Mouse (Mus musculus) brain, embryonic 14.5 days (tissue): ENCODE measurements around the gene Smco4. TPM values are rescaled to one million over a fixed set of nuclear protein-coding genes. Genes with fewer than 3 reads are reported as not detected.

ENCODE experiments used
- DNase-seq: peaks from one replicate; pipeline ENCODE4 v3.0.0-alpha.2; 2011; ENCODE audit warnings: low read depth
- CTCF ChIP-seq: fragments of 200-500 bp; IDR thresholded peaks from 2 replicates; pipeline ENCODE4 v1.5.1; 2012; ENCODE audit warnings: inconsistent platforms, mild to moderate bottlenecking, moderate library complexity, borderline replicate concordance; ENCODE audit not compliant: insufficient read depth, insufficient read length; ENCODE audit errors: extremely low read depth
- POLR2A ChIP-seq: fragments of 200-500 bp; IDR thresholded peaks from 2 replicates; pipeline ENCODE4 v1.6.1; 2012; ENCODE audit warnings: mild to moderate bottlenecking, inconsistent platforms, borderline replicate concordance; ENCODE audit not compliant: poor library complexity, insufficient read depth, insufficient read length, severe bottlenecking; ENCODE audit errors: extremely low read depth
- polyA plus RNA-seq: library from polyadenylated mRNA; depleted of rRNA; stranded (reverse); fragments of >200 nt; gene quantifications from 2 replicates; pipeline ENCODE4 v1.2.3, GENCODE M21; 2012

Gene Smco4
- polyA plus RNA-seq, 1 experiment = 8.1 TPM

DNA sequence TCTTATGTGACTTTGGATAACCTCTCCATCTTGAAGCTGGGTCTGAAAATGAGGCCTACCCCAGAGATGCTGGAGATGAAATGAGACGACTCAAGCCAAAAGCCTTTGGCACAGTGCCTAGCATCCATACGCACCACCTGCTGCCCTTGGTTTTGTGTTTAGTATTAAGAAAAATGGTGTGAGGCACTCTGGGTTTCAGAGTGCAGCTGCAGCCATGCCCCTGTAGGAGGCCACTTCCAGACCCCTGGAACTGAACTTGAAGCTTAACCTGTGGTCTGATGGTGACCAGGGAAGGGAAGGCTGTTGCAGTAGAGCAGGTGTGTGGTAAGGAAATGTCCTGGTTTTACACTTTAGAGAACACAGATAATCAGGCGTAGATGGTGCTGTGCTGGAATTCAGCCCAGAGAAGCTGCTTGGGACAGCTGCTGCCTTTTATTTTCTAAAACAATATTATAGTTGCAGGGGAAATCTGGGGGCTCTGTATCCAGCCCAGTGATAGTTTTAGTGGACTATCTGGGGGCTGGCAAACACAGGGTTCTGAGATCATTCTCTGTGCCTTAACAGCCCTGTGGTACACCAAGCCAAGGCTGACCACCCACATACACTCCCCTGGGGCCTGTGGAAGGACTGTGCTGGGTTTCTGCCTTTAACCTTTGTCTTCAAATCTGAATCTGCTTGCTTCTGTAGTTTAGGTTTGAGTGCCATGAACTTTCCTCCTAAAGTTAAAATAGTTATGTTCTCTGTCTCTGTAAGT lies 17.5 kb downstream of the Smco4 start:
- peak; percentile 89 for DNase-seq
- TF ChIP-seq CTCF (no peak), POLR2A (no peak)

DNA sequence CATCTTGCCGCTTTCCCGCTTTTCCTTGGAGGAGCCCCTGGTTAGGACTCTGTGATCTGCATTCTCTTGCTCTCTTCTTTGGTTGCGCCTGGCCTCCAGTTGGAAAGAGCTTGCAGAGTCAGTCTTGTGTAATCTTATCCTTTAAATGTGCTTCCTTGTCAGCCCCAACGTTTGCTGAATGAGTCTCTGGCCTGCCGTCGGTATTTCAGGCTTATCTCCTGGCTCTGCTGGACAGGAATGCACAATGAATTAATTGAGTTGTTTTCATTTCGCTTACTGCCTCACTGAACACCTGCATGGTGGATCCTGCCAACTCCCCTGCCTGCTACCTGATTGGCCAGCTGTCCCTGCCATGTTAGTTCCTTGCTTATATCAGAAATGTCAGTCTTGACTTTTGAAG lies 19.7 kb downstream of the Smco4 start:
- DNase-seq = peak; percentile 66
- TF ChIP-seq CTCF (no peak), POLR2A (no peak)

DNA sequence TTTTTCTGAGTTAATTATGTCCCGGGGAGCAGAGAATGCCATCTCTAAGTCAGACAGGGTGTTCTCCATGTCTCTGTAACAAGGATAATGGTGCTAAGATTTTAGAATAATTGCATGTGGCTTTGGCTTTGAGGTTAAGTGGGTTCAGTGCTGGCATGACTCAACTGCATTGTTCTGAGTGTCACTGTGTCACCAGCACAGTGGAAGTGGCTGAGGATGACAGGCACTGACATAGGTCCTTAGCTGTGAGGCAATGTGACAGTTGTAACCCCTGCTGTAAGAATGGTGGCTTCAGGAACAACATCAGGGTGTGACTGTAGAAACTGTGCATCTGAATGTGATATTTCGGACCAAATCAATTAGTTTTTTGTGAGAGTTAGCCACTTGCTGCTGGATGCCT lies 22.8 kb downstream of the Smco4 start:
- DNase-seq = no peak
- TF ChIP-seq POLR2A (no peak), CTCF (no peak)

DNA sequence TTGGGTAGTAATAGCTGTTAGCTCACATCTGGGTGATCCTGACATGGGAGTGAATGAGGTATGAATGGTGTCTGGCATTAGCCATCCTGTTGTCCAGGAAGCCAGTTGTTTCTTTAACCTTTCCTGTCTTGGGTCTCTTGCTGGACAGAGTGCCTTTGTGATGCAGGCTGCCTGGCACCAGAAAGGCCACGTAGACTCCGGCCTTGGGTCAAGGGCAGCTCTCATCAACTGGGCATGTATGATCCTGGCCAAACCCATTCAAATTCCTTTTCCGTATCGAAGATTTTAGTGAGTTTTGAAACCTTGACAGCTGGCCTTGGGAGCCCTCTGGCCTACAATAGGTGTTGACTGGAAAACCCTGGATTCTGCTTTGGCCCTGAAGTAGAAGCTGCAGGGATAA lies 24.7 kb downstream of the Smco4 start:
- DNase-seq = no peak
- TF ChIP-seq POLR2A = no peak
- TF ChIP-seq CTCF = no peak

DNA sequence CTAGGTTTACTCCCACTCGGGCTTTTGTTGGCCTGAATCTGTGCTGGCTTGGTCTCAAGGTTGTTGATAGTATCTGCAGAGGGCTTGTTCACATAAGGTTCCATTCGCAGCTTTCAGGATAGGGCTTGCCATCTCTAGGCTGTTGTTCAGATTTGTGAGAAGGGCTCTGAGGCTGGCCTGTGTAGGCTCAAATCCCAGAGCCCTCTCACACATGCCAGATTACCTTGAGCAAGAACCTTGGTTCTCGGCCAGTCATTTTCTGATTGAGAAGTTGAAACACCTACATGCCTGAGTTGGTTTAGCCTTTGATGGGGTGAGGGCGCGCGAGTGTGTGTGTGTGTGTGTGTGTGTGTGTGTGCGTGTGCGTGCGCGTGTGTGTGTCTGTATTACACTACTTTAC lies 29.1 kb downstream of the Smco4 start:
- DNase-seq = no peak
- TF ChIP-seq CTCF (no peak), POLR2A (no peak)

DNA sequence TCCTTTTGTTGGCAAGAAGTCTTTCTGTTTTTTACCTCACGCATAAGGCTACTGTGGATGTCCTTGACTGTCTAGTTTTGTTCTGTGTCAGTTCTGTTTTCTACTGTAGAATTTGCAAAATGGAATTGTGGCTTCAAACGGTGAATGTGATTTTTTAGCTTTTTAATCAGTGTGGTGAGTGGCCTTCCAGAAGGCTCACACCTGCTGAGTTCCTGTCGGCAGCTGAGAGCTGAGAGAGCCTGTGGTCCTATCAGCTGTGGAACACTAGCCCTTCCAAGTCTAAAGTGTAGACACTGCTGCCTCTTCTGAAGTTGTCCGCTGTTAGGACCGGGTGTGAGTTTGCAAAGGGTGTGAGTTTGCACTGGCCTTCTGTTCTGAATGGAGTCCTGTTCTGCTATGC lies 29.7 kb downstream of the Smco4 start:
- no peak for DNase-seq
- TF ChIP-seq CTCF (no peak), POLR2A (no peak)

GRCm38 (mm10) chr9:15523646-15524045 lies 30.4 kb downstream of the Smco4 start:
- TF ChIP-seq CTCF (no peak), POLR2A (no peak)
- DNase-seq = no peak

- no peak for DNase-seq
- no peak for TF ChIP-seq CTCF
- TF ChIP-seq POLR2A = no peak
Measured at GRCm38 (mm10) chr9:15525246-15525645, 32.0 kb downstream of the Smco4 start.

- DNase-seq = no peak
- no peak for TF ChIP-seq CTCF
- TF ChIP-seq POLR2A = no peak
Measured at GRCm38 (mm10) chr9:15526539-15526938, 33.3 kb downstream of the Smco4 start.

GRCm38 (mm10) chr9:15527846-15528245 lies 34.6 kb downstream of the Smco4 start:
- TF ChIP-seq POLR2A (no peak), CTCF (no peak)
- DNase-seq = no peak

GRCm38 (mm10) chr9:15528368-15528767 lies 35.1 kb downstream of the Smco4 start:
- TF ChIP-seq CTCF (no peak), POLR2A (no peak)
- no peak for DNase-seq

- peak; percentile 68 for DNase-seq
Measured at GRCm38 (mm10) chr9:15529275-15529964, 36.2 kb downstream of the Smco4 start.

More at GRCm38 (mm10) chr9:15529275-15529964, 36.2 kb downstream of the Smco4 start:
- no peak for TF ChIP-seq CTCF
- no peak for TF ChIP-seq POLR2A
